Mouse (Mus musculus) T-helper 1 cell (primary cell): ENCODE data around the gene Pde8a.
"Not testable (repeated sequence)": the region's sequence is repeated elsewhere in the genome, so short reads cannot be mapped to it uniquely, and the experiment has no call there.

Source experiments
- in situ Hi-C: fragments of 300-600 bp; cut with MboI, MseI; formaldehyde crosslinking; loops from one replicate; pipeline ENCODE4 v1.15.1; 2025; ENCODE audit warnings: high pct_unique_total_duplicates

Pde8a gene

DNA sequence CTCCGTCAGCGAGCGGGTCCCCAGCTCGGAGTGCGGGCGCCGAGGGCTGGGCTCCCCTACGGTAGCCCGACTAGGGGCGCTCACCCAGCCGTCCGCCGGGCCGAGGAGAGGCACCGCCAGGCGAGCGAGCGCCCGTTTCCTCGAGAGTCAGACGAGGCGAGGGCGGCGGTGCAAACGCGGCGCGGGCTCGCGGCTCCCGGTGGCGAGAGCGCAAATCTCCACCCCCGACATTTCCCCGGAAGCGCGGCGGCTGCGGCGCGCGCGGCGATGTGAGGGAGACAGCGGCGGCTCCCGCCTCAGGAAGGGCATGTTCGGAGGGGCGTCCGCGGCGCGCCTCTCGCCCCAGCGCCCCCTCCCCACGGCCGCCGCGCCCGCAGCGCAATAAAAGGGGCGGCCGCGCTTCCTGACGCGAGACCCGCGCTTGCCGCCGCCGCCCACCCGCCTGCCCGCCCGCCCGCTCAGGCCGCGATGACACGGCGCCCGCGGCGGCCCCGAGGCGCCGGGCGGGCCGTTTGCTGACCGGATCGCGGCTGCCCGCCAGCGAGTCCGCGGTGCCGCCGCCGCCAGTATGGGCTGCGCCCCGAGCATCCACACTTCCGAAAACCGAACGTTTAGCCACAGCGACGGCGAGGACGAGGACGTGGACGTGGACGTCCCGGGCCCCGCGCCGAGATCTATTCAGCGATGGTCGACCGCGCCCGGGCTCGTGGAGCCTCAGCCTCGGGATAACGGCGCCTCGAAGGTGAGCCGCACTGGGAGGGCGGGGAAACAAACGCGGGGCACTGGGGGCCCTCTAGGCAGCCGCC lies at the start of gene Pde8a:
Gene Pde8a, plus strand, starts transcription at position 250 of the 806 bp plus-strand sequence.
- in situ Hi-C loops: no loop called here

DNA sequence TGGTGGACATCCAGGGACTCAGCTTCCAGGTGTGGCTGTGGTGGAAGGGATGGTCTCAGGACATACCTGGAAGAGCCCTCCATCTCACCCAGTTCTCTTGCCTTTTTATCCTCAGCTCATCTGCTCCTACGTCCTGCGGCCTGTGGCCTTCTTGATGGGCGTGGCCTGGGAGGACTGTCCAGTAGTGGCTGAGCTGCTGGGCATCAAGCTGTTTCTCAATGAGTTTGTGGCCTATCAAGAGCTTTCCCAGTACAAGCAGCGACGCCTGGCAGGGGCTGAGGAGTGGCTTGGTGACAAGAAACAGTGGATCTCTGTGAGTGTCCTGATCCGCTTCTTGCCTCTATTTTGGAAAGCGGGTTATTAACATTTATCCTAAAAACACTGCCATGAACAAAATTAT lies 49.0 kb upstream of the Pde8a start:
- in situ Hi-C loops: loop anchor here (5.0 to 10.0 kb wide), 3 partner anchors 150 to 598 kb away; partner anchors contain the start of gene Ramac

DNA sequence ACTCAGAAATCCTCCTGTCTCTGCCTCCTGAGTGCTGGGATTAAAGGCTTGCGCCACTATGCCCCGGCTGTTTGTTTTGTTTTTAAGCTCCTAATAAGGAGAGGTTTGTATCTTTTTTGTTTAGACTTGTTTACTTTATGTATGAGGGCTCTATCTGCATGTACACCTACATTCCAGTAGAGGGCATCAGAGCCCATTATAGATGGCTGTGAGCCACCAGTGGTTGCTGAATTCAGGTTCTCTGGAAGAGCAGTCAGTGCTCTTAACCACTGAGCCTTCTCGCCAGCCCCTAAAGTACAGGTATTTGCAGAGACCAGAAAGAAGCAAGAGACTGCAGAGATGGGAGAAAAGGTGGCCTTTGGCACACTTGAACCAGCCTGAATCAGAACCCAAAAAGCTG lies 46.3 kb upstream of the Pde8a start:
- in situ Hi-C loops: loop anchor here (10.0 kb wide), 1 partner anchor 148 kb away; no protein-coding TSS in a partner anchor

DNA sequence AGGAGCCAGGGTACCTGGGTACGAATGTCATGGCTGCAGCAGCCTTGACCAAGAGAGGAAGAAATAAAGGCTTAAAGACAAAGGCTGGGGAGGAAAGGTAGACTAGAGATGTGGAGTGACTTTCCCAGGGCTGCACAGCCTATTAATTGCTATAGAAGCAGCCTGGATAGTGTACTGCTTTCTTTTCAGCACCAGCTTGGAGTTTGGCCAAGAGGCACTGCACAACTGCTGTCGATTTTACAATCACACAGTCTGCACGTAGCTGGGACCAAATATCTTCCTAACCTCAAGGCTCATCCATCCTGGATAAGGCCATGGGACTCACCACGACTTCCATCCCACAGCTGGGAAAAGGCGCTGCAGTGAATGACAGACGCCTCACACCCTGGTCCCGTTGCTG lies 44.0 kb upstream of the Pde8a start:
- in situ Hi-C loops: loop anchor here (10.0 kb wide), 1 partner anchor 145 kb away; no protein-coding TSS in a partner anchor

DNA sequence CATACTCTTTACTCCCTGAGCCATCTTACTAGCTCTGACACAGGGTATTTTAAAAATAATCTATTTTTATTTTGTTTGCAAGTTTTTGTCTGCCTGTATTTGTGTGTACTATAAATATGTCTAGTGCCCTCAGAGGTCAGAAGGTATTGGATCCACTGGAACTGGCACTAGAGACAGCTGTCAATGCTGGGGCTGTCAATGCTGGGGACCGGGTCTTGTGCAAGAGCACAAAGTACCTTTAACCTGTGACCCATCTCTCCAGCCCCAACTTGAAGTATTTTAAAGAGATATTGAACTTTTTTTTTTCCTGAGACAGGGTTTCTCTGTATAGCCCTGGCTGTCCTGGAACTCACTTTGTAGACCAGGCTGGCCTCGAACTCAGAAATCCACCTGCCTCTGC lies 39.5 kb upstream of the Pde8a start:
- in situ Hi-C loops: no loop called here

DNA sequence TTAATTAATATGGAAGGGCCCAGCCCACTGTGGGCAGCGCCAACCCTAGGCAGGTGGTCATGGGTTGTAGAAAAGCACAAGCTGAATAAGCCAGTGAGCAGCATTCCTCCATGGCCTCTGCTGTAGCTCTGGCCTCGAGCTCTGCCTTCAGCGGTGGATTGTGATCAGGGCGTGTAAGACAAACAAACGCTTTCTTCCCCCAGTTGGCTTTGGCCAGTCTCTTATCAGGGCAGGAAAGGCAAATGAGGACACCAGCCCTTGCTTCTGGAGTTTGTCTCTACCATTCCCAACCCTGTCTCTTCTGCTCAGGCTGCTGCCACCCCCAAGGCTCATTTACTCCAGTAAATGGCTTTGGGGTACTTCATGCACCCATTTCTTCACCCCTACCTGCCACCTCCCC lies 38.7 kb upstream of the Pde8a start:
- in situ Hi-C loops: no loop called here

DNA sequence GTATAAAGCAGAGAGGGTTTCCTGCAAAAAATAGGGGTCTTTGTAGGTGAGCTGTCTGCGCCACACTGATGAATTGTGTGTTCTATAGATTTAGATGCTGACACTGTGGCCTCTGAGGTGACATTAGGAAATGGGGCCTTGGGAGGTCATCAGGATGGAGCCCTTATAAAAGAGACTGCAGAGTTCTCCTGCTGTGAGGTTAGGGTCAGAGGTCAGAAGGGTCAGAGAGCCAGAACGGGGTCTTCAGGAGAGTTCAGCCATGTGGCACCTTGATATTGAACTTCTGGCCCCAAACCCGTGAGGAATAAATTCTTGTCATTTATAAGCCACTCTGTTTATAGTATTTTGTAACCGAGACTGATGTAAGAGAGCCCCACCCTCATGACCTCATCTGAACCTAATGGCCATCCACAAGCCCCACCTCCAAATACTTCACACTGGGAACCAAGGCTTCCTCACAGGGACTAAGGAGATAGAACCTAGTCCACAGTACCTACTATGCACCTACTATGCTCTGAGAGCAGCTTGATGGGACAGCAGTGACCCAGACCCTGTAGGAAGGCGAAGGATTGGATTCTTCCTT lies 37.1 kb upstream of the Pde8a start:
- in situ Hi-C loops: no loop called here

DNA sequence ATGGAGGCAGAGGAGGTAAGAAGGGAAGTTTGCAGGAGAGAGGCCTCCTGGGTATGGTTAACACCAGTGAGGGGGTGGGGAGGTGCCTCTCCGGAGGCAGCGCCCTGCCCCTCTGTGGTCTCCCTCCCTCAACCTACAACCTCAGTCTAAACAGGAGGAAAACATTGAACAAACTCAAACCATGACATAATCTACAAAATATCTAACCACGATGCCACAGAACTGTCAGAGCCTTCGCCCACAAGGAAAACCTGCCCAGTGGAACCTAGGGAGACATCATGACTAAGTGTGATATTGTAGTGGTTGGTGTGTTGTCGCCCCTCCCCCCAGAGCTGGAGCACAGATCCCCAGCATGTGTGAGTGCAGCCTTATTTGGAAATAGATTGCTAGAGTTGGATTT lies 33.9 kb upstream of the Pde8a start:
- in situ Hi-C loops: no loop called here

DNA sequence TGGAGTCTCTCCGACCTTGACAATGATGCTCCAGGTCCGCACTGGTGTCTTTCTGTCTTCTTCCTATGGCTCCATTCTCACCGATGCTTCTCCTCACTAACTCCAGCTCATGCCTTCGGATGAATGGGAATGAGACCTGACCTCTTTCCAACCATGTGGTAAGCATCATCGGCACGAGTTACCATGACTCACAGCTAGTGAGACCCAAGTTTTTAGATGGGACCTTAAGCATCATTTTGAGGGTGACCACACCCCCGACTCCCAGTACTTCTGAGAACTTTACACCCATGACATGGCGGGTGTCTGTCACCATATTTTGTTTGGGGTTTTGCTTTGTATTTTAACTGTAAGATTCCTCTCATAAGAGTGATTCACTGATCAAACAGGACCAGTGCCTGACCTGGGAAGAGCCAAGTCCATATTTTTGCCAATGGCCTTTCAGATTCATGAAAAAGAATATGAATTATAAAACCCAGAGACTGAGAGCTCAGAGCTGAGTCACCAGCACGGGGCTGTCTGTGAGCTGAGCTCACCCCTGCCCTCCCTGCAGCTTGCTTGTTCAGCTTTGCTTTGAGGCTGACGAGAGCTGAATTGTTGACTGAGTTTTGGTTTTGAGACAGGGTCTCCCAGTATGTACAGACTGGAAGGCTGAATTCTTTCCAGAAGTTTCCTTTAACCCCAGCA lies 30.8 kb upstream of the Pde8a start:
- in situ Hi-C loops: no loop called here

DNA sequence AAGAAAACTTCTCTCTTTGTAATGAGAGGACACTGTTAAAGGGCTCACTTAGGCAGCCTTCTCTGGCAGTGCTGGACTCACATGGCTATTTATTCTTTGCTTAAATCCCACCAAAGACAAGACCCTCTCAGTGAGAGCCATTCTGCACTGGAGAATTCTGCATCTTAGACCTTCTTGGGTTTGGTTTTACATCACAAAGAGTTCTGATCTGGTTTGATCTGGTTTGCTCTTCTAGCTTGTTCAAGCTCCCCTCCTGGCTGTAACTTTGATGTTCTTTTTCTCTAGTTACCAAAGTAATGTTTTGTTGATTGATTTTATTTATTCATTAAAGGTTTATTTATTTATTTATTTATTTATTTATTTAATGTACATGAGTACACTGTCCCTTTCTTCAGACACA lies 30.2 kb upstream of the Pde8a start:
- in situ Hi-C loops: no loop called here

DNA sequence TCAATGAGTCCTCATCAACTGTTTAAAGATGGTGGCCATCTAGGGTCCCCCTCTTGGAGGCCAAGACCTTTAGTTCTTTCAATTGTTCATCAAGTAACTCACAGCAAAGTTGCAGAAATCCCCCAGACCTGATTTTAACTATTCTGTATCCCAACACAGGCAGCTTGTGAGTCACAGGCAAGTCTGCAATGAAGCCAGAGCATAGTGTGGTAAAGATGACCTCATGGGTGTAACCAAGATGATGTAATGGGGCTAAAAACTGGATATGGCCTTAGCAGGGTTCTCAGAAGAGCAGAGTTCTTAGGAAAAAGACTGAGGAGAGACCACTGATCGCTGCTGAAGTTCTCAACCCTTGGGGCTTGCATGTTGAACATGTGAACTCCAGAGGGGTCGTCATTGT lies 29.3 kb upstream of the Pde8a start:
- in situ Hi-C loops: no loop called here

DNA sequence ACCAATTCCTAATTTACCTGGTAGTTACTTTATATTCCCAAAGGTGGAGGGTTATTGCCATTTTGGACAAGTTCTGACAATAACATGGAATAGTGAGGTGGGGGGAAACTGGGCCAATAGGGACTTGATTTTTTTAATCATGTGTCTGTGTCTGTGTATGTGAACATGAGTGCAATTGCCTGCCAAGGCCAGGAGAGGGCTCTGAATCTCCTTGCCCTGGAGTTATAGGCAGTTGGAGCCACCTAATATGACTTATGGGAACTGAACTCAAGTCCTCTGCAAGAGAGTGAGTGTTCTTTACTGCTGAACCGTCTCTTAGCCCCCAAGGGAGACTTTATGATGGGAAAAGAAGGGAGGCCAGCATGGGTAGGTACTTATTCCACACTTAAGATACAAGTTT lies 28.7 kb upstream of the Pde8a start:
- in situ Hi-C loops: no loop called here

DNA sequence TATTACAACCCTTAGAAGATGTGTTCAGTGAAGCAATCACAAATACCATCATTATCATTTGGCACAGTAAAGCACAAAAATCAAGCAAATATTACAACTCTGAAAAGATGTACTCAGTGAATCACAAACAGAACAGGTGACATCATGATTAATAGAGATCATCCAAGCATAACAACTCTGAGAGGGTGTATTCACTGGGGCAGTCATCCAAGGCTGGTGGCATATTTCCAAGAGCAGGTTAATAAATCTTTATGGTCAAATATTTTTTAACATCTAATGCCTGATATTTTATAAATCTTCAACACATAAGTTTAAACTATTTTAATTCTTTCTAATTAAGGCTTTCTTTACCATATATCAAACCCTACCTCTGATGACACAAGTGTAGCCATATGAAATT lies 27.4 kb upstream of the Pde8a start:
- in situ Hi-C loops: not testable (repeated sequence)

DNA sequence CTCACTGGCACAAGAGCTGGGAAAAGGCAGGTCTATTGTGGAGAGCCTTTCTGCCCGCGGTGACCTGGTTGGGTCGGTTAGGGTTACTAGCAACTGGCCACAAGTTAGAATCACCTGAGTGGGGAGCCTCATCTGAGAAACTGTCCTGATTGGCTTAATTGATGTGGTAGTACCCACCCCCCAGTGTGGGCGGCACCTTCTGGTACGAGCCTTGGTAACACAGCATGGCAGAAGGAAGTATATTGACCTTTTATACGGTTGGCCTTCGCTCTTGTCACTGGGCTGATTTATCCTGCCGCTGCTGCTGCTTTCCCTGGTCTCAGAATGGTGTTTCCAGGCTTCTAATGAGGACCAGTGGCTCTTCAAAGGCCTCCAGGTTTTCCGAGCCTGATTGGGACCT lies 24.2 kb upstream of the Pde8a start:
- in situ Hi-C loops: no loop called here

DNA sequence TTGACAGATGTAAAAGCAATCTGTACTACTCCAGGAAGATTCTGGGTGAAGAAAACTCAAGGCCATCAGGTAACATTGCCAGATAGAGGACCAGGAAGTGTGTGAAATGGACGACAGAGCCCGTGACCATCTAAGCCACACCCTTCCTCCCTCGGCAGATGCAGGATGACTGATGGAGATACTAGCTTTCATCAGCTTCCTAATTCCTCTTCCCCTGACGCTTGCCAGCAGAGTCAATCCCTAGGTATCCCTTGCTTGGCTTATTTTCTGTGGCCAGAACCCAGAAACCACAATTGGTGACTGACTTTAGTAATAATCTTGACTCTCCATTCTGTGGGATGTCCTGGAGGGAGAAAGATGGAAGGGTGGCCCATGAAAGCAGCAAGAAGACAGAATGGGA lies 17.9 kb upstream of the Pde8a start:
- in situ Hi-C loops: no loop called here

DNA sequence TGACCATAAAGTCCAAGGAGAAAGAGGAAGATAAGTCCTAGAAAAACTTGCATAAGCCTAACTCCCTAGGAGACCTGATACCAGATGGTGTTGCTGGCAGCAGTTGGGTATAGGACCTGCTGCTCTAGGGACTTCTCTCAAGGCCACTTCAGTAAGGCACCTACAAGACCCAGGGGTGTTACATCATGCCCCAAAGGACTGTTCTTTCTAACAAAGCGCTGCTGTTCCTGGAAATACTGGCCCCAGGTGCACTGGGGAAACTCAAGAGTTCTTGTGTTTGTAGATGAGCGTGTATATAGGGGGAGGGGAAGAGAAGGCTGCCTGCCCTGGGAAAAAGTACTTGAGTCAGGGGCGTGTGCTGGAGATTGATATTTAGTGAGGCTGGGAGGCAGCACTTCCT lies 16.6 kb upstream of the Pde8a start:
- in situ Hi-C loops: no loop called here

DNA sequence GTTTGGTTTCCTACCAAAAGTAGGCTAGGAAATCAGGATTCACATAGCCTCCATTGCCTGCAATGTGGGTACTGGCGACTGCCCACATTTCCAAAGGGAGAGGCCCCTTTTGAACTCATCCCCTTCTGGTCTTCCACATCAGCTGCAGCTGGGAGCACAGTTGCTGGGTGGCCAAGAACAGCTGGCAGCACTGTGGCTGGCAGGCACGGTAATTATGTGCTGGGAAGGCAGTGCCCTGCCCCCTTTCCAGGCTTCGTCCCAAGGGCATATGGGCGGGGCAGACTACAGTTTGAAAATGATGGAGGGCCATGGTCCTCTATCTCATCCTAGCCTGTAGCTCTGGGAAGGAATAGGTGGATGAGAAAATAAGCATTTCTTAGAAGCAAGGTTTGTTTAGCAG lies 14.9 kb upstream of the Pde8a start:
- in situ Hi-C loops: no loop called here

DNA sequence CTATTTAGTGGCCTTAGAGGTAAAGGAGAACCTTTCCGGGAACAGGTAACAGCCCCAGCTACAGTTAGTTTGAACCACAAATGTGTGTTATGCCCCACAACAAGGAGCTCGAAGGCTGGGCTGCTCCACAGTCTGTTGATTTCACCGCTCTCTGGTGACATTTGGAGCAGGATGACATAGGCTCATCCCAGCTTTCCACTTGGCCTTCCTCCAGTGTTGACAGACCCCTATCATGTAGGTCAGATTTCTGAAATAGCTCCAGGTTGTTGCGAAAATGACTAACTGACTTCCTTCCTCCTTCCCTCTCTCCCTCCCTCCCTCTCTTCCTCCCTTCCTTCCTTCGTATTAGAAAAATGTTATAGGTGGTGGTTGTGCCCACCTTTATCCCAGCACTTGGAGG lies 14.3 kb upstream of the Pde8a start:
- in situ Hi-C loops: no loop called here

DNA sequence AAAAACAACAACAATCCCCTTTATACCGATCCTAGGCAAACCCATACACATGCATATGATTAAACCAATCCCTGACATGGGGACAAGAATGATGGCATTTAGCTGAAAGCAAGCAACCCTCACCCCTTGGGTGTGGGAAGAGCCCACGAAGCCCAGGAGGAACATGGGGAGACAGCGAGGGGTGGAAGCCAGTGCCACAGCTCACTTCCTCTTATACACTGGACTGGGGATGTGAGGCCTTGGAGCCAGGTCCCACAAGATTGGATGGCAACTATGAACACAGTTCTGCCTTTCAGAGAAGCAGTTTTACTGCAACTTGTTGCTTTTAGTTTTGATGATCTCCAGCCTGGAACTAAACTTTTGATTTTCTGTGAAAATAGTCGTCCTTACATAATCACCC lies 13.6 kb upstream of the Pde8a start:
- in situ Hi-C loops: no loop called here

DNA sequence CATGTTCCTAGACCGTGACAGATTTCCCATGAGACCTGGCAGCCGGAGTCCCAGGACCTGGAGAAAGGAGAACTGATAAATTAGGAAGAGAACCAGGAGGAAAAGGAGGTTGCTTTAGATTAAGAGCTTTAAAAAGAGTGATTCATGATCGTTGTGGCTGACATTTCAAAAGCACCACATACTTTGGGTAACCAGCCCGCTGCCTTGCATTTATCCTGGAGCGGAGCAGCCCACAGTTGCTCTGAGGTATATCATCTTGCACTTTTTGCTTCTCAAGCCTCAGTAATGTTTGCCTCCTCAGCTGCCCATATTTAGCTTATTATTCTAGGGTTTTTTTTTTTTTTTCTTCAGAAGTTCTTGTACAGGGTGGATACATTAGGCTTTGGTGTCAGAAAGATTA lies 11.0 kb upstream of the Pde8a start:
- in situ Hi-C loops: no loop called here

DNA sequence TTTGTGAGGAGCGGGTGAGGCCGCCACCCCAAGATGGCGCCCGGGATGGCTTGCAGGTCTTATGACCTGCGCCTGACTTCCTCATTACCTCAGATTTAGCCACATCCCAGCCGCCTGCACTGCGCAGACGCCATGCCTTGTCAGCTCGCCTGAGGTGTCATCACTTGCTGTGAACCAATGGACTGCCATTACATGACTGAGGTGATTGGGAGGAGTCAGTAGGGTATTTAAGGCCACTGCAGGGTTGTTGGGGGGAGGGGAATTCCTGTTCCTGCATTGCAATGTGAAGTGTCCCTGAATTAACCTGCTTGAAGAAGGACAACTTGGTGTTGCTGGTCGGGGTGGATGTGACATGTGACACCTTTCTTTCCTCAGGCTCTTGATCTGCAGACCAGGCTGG lies 9.8 kb upstream of the Pde8a start:
- in situ Hi-C loops: not testable (repeated sequence)

DNA sequence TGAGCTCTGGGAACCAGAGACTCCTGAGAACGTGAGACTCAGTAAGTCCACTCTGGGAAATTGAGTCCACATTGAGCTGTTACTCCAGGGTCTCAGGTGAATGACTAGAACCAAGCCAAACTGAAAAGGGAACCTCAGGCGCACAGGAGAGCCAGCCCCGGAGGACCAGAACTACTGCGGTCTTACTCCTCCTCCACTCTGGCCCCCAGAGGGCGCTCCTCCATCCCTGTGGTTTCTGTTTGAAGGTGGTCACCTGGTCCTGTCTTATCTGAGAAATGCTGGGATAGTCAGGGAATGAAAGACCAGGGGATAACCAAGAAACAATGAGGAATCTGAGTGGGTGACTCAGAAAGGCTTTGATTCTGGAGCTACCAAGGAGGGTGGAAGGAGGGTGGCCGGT lies 4.5 kb upstream of the Pde8a start:
- in situ Hi-C loops: no loop called here
